Mouse (Mus musculus): ENCODE results near the gene Tmod1. TPM values are rescaled to one million over a fixed set of nuclear protein-coding genes. Genes with fewer than 3 reads are reported as not detected.
A peak's percentile ranks its signal among the peaks of the same experiment; 100 is the strongest.

Gene Tmod1
- polyA plus RNA-seq, 1 experiment from 2014 or later, result 10.2 TPM

DNA sequence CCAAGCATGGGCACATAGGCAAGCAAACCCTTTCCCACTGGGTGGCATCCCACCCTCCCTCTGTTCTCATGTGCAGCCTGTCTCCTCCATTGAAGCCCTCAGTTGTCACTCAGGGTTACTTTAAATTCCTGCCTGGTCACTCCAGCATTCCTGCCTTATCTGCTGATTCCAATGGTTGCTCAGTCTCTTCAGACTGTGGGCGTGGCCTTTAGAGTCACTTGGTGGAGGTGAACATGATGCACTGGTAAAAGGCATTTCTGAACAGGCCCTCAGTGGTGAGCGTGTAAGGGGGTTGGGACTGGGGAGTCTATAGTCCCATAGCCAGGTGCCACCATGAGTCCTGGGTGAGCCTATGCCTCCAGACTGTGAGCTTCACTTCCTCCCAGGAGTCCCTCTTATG, 5.5 kb upstream of the Tmod1 start:
- no peak for ATAC-seq (ENCODE audit: low FRiP score, low read depth)
- WGBS, result 77% methylated on average over 2 of the region's 2 CpGs

DNA sequence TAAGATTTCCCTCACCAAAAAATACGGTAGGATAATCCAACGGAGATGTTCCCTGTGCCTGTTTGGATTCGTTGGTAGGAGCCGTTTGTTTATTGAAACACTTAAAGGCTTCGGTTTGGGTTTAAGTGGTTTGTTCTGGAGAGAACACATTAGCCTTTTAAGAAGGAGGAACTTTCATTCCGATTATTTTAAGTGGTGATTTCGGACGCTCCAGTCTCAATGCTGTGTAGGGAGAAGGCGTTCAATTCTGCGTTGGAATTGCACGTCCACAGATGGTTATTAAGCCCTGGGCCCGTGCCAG, 194 bp upstream of the Tmod1 start:
- H3K9ac ChIP-seq, result peak overlapping the region; percentile 65
- ATAC-seq (ENCODE audit: low FRiP score, low read depth), result no peak
- H3K27me3 ChIP-seq, result peaks cover 71% of the 10 kb centered on the region

More for the DNA sequence above, 5.5 kb upstream of the Tmod1 start:
- no peak overlapping the region for H3K4me3 ChIP-seq
- H3K4me1 ChIP-seq, result no peaks in the 10 kb centered on the region
- no peak overlapping the region for H3K9ac ChIP-seq
- H3K36me3 ChIP-seq, result no peaks in the 10 kb centered on the region
- peaks cover 29% of the 10 kb centered on the region for H3K27me3 ChIP-seq
- no peak overlapping the region for H3K27ac ChIP-seq
- H3K4me2 ChIP-seq (replicated peaks), result no peak overlapping the region
- no peaks in the 10 kb centered on the region for H3K9me3 ChIP-seq

DNA sequence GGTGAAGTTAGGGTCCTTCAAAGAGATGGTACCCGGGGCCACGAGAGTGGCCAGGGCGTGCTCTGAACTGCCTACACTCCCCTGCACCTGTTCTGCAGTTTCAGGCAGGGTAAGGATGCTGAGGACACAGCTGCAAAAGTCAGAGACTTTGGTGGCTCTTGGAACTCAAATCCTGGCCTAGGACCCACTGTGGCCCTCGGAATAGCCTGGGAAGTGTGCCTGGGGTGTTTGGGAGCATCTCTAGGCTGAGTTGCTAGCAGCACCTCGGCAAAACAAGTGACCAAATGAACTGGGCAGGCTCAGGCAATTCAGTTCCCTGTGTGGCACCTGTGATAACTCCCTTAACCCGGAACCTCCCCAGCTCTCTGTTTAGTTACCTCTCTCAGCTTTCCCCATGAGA, 1.2 kb downstream of the Tmod1 start:
- 16% methylated on average over 6 of the region's 6 CpGs for WGBS
- Histone ChIP-seq H3K27ac (no peak overlapping the region), H3K9me3 (no peaks in the 10 kb centered on the region), H3K36me3 (no peaks in the 10 kb centered on the region), H3K9ac (peak overlapping the region; percentile 65; the same call in 1 of the 2 replicates), H3K4me3 (peak overlapping the region; percentile 61), H3K4me2 (replicated peaks) (peak overlapping the region; percentile 99), H3K27me3 (peaks cover 71% of the 10 kb centered on the region), H3K4me1 (peaks cover 24% of the 10 kb centered on the region)
- ATAC-seq (ENCODE audit: low FRiP score, low read depth), result no peak

More for the DNA sequence above, 194 bp upstream of the Tmod1 start:
- no peaks in the 10 kb centered on the region for H3K9me3 ChIP-seq
- H3K27ac ChIP-seq, result no peak overlapping the region
- H3K4me2 ChIP-seq (replicated peaks), result peak overlapping the region; percentile 99
- 8% methylated on average over 12 of the region's 12 CpGs for WGBS
- peak overlapping the region; percentile 61 for H3K4me3 ChIP-seq
- H3K36me3 ChIP-seq, result no peaks in the 10 kb centered on the region
- peaks cover 24% of the 10 kb centered on the region for H3K4me1 ChIP-seq

DNA sequence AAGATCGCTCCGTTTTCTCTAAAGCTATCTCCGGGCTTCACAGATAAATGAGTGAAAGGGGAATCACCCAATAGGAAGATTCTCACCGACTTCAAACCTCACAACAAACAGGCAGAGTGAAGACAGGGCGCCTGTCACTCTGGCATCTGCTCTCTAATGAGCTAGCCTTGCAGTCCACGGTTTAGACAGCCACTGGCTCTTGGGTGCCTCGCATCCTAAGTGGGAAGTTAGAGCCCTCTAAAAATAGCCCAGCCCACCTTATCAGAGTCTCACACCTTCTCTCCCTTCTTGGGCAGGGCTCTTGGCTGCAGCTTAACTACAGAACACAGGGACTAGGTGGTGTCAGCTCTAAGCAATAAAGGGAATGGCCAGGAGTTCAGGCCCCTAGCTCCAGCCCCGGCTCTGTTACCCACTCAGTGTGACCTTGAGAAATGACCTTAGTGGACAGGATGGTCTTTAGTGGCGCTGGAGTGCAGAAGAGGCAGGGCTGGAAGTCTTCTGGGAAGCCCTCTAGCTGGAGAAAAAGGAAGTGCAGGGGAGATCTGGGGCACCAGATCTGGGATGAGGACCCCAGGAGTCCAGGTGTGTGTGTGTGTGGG, 2.0 kb downstream of the Tmod1 start:
- peak overlapping the region; percentile 61; the same call in 1 of the 2 replicates for H3K4me3 ChIP-seq

DNA sequence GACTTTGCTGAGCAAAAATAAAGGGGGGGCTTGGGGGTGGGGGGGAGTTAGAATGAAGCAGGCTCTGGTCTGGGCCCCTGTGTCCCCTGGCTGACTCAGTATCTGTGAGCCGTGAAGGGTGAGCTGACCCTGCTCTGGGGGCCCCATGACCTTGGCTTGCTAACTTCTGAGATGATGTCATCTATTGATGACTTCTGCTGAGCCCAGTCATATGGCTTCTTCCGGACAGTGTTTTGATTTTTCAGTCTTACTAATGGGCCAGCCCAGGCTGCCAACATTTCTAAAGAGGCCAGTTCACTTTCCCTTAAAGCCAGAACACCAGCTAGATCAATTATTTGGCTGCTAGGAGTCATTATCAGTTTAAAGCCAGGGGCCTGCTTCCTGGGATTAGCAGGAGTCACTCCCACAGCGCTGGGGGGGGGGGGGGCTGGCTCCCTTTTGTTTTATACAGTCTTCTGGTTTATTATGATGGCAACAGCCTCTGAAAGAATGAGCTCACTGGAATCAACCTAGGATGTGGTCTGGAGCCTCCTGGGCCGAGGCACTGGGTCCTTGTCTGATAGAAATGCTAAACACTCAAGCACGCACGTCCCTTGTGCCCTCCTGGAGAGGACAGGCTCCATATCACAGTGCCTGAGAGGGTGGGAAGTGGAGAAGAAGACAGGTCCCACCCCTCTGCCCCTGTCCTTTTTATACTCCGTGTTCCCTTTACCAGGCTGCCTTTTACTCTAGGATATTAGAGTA, 3.2 kb downstream of the Tmod1 start:
- Histone ChIP-seq H3K4me3 (no peak overlapping the region), H3K9ac (no peak overlapping the region), H3K9me3 (no peaks in the 10 kb centered on the region), H3K27ac (no peak overlapping the region; the same call in 1 of the 2 replicates), H3K36me3 (no peaks in the 10 kb centered on the region), H3K4me2 (replicated peaks) (0 out of 2 replicates have a peak overlapping the region, but pooled peaks have one; percentile 9), H3K27me3 (peaks cover 62% of the 10 kb centered on the region), H3K4me1 (peaks cover 24% of the 10 kb centered on the region)
- WGBS, result 27% methylated on average over 7 of the region's 7 CpGs
- no peak; the same call in 1 of the 2 replicates for ATAC-seq (ENCODE audit: low FRiP score, low read depth)

More for the DNA sequence above, 2.0 kb downstream of the Tmod1 start:
- Histone ChIP-seq H3K4me2 (replicated peaks) (0 out of 2 replicates have a peak overlapping the region, but pooled peaks have one; percentile 99), H3K9ac (no peak overlapping the region), H3K36me3 (no peaks in the 10 kb centered on the region), H3K4me1 (peaks cover 24% of the 10 kb centered on the region), H3K27me3 (peaks cover 67% of the 10 kb centered on the region), H3K9me3 (no peaks in the 10 kb centered on the region), H3K27ac (no peak overlapping the region)
- WGBS, result 16% methylated on average over 9 of the region's 9 CpGs
- no peak for ATAC-seq (ENCODE audit: low FRiP score, low read depth)

DNA sequence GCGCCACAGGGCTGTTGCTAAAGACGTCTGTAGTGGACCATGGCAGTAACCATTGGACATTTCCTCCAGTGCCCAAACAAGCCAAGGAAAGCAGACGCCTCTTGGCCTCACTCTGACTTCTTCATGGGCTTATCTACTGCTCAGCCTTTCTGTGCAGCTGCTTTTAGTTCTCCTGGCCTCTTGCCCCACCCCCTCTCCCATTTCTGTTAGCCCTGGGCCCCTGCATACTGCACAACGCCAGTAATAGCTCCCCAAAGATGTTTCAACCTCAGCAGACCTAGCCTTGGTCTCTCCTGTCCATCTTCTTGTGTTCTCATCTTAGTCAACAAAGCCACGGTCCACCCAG, 3.7 kb downstream of the Tmod1 start:
- Histone ChIP-seq H3K27ac (no peak overlapping the region), H3K4me3 (no peak overlapping the region), H3K36me3 (no peaks in the 10 kb centered on the region), H3K9me3 (no peaks in the 10 kb centered on the region), H3K27me3 (peaks cover 56% of the 10 kb centered on the region), H3K4me1 (peaks cover 25% of the 10 kb centered on the region), H3K4me2 (replicated peaks) (0 out of 2 replicates have a peak overlapping the region, but pooled peaks have one; percentile 9), H3K9ac (no peak overlapping the region)
- no peak for ATAC-seq (ENCODE audit: low FRiP score, low read depth)
- WGBS, result 46% methylated on average over 5 of the region's 5 CpGs

DNA sequence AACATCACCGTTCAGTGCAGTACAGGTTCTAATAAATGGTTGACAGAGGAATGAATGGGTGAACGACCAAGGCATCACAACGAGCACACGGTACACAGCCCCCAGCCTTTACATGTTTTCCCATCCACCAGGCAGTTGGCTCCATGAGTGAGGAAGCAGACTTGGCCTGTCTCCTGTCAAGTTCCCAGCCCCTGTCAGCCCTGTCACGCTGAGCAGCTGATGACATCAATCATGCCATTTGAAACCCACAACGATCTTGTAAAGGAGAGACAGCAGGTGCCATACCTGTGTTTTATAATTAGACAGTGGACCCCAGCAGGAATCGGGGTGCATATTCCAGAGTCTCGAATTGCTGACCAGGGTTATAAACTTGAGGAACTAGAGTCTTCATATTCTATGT, 4.6 kb downstream of the Tmod1 start:
- peaks cover 47% of the 10 kb centered on the region for H3K27me3 ChIP-seq

DNA sequence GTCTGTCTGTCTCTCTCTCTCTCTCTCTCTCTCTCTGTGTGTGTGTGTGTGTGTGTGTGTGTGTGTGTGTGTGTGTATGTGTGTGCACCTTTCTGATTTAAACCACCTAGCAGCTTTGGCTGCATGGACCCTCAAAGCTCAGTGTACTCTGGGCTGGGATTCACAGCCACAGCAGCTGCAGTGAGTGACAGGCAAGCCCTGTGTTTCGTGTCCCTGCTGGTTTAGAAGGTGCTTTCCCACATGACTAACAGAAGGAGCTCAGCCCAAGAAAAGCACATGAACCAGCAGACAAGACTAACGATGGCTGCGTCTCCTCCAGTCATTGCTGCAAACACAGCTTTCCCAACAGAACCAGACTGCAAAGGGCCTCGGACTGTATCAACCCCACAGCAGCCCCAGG, 9.2 kb downstream of the Tmod1 start:
- no peak for ATAC-seq (ENCODE audit: low FRiP score, low read depth)
- no peak overlapping the region for H3K4me3 ChIP-seq
- H3K27ac ChIP-seq, result no peak overlapping the region; the same call in 1 of the 2 replicates
- 58% methylated on average over 4 of the region's 4 CpGs for WGBS
- H3K4me1 ChIP-seq, result 0 out of 2 replicates have a peak, but pooled peaks cover 6% of the 10 kb centered on the region
- H3K36me3 ChIP-seq, result no peaks in the 10 kb centered on the region
- H3K9me3 ChIP-seq, result no peaks in the 10 kb centered on the region
- peaks cover 6% of the 10 kb centered on the region; the same call in 1 of the 2 replicates for H3K27me3 ChIP-seq
- H3K9ac ChIP-seq, result no peak overlapping the region
- no peak overlapping the region for H3K4me2 ChIP-seq (replicated peaks)

More for the DNA sequence above, 4.6 kb downstream of the Tmod1 start:
- Histone ChIP-seq H3K4me2 (replicated peaks) (no peak overlapping the region), H3K9ac (no peak overlapping the region), H3K4me3 (no peak overlapping the region), H3K9me3 (no peaks in the 10 kb centered on the region), H3K4me1 (peaks cover 30% of the 10 kb centered on the region), H3K36me3 (no peaks in the 10 kb centered on the region), H3K27ac (no peak overlapping the region)
- 58% methylated on average over 8 of the region's 8 CpGs for WGBS
- no peak for ATAC-seq (ENCODE audit: low FRiP score, low read depth)

DNA sequence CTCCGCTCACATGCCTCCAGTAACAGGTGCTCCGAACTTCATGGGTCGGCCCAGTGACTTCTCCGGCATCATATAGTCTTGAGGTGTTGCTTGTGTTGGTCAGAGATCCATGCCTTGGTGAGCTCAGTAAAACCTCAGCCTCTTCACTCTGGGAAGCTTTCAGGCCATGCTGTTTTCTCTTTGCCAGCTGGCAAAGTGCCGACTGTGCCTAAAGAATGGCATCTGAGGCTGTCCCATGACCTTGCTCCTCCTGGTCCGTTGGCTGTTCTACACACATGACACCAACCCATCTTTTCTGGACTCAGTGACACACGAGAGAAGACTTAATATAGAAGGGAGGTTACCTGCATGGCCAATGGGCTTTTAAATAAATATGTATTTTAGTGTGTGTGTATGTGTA, 9.7 kb downstream of the Tmod1 start:
- ATAC-seq (ENCODE audit: low FRiP score, low read depth), result no peak
- peaks cover 1% of the 10 kb centered on the region; the same call in 1 of the 2 replicates for H3K27me3 ChIP-seq
- 0 out of 2 replicates have a peak, but pooled peaks cover 6% of the 10 kb centered on the region for H3K4me1 ChIP-seq
- H3K27ac ChIP-seq, result no peak overlapping the region
- H3K36me3 ChIP-seq, result no peaks in the 10 kb centered on the region
- no peak overlapping the region for H3K4me3 ChIP-seq
- H3K4me2 ChIP-seq (replicated peaks), result no peak overlapping the region
- no peaks in the 10 kb centered on the region for H3K9me3 ChIP-seq
- no peak overlapping the region for H3K9ac ChIP-seq
- 85% methylated on average over 7 of the region's 7 CpGs for WGBS

DNA sequence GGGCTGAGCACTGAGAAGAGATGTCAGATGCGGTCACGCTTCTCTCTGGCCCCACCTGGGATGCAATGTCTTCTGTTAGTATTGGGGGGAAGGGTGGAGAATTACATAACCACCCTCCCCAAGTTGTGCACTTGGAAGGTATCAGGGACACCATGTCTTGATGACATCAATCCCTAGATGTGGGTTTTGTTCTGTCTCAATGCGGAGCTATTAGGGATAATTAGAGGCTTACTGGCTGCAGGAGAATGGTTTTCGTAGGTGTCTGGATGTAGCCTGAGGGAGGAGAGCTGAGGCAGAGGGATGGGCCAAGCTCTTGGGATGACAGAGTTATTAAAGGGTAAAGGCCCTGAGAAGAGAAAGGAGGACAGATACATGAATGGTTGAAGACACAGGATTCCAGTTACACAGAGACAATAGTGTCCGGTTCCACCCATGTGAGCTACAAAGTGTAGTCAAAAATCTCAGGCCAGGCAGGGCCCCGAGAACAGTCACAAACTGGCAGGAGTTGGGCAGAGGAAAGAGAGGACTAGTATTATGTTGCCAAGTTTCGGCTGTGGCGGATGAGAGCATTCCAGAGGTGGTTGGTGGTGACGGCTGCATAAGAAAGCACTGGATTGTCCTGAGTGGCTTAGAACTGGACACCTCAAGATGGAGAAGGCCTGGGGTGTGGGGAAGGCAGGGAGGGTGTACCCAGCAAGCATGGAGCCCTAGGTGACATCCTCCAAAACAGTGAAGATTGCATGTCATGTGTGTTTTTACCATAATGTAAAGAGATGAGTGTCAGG, 14.8 kb downstream of the Tmod1 start:
- Histone ChIP-seq H3K4me2 (replicated peaks) (no peak overlapping the region), H3K9ac (no peak overlapping the region), H3K9me3 (peaks cover 7% of the 10 kb centered on the region), H3K36me3 (no peaks in the 10 kb centered on the region), H3K4me1 (no peaks in the 10 kb centered on the region), H3K4me3 (no peak overlapping the region), H3K27me3 (no peaks in the 10 kb centered on the region), H3K27ac (no peak overlapping the region)
- ATAC-seq (ENCODE audit: low FRiP score, low read depth), result no peak
- 83% methylated on average over 9 of the region's 9 CpGs for WGBS

DNA sequence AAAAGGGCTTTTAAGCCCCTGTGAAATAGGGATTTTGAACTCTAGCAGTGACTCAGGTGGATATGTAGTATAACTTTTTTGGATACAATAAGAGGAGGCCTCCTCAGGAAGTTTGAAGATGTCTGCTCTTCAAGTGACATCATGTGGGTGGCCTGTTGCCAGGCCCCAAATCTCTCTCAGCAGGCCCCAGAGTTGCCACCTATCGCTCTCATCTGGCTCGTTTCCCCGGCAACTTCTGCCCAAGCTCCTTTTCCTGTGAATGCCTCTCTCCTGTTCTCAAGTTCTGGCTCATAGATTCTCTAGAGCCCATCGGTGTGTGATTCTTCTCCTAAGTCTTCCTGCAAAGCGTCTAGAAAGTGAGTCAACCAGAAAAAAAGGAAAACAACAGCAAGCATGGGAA, 17.4 kb downstream of the Tmod1 start:
- ATAC-seq (ENCODE audit: low FRiP score, low read depth), result no peak
- Histone ChIP-seq H3K4me3 (no peak overlapping the region), H3K36me3 (no peaks in the 10 kb centered on the region), H3K9me3 (peaks cover 7% of the 10 kb centered on the region), H3K27ac (no peak overlapping the region), H3K4me1 (no peaks in the 10 kb centered on the region), H3K27me3 (no peaks in the 10 kb centered on the region), H3K4me2 (replicated peaks) (no peak overlapping the region), H3K9ac (no peak overlapping the region)
- 86% methylated on average over 5 of the region's 5 CpGs for WGBS

Data from limb, embryonic 13.5 days (tissue).